Mouse (Mus musculus) CH12.LX (cell line): Measurements from ENCODE around the gene Ccdc134. TPM values are rescaled to one million over a fixed set of nuclear protein-coding genes. Genes with fewer than 3 reads are reported as not detected.

Source experiments
- DNase-seq: peaks from one replicate; pipeline ENCODE4 v3.0.0-alpha.2; 2013; ENCODE audit errors: extremely low read depth
- H3K27ac ChIP-seq: 2 replicates; pipeline ENCODE4 v1.5.1; 2012; ENCODE audit warnings: low read depth, mild to moderate bottlenecking, control low read depth, moderate library complexity; ENCODE audit not compliant: insufficient read depth
- H3K27me3 ChIP-seq: replicated peaks from 2 replicates; pipeline ENCODE3; 2012; ENCODE audit warnings: inconsistent platforms
- H3K36me3 ChIP-seq, 2 experiments: replicated peaks in 1 of 2; 2 replicates each; pipeline versions ENCODE3 to v1.6.1; 2012; ENCODE audit warnings: inconsistent platforms in 1 of 2, low read length in 1 of 2, mild to moderate bottlenecking in 1 of 2, mixed read lengths in 1 of 2, moderate library complexity in 1 of 2; ENCODE audit not compliant: control insufficient read depth in 1 of 2, insufficient read depth in 1 of 2
- H3K4me1 ChIP-seq, 2 experiments: 2 replicates each; pipeline ENCODE4 v1.6.1; 2012; ENCODE audit warnings: inconsistent platforms in 1 of 2, moderate library complexity in 1 of 2; ENCODE audit not compliant: insufficient read depth in 2 of 2, control insufficient read depth in 1 of 2
- H3K4me2 ChIP-seq: 2 replicates; pipeline ENCODE4 v1.6.1; 2012; ENCODE audit warnings: low read depth, mild to moderate bottlenecking, control low read depth; ENCODE audit not compliant: poor library complexity, insufficient read depth, severe bottlenecking
- H3K4me3 ChIP-seq, 3 experiments: fragments of 150-350 bp in 1 of 3; sonication (generic) in 1 of 3; replicated peaks in 1 of 3; 2 replicates each; pipeline versions ENCODE3 to v1.5.1; 2011 to 2012; ENCODE audit warnings: low read depth in 2 of 3, low read length in 2 of 3, mild to moderate bottlenecking in 2 of 3, moderate library complexity in 2 of 3, control low read depth in 1 of 3, improper control_type of control experiment in 1 of 3, inconsistent platforms in 1 of 3, mixed read lengths in 1 of 3; ENCODE audit not compliant: poor library complexity in 1 of 3
- H3K79me2 ChIP-seq: replicated peaks from 2 replicates; pipeline ENCODE4 v1.6.1; 2012; ENCODE audit warnings: mild to moderate bottlenecking, moderate library complexity; ENCODE audit not compliant: control insufficient read depth, poor library complexity, insufficient read depth, severe bottlenecking; ENCODE audit errors: extremely low read depth
- H3K9ac ChIP-seq: 2 replicates; pipeline ENCODE4 v1.6.1; 2012; ENCODE audit warnings: low read depth, mild to moderate bottlenecking, control low read depth, moderate library complexity; ENCODE audit not compliant: insufficient read depth
- H3K9me3 ChIP-seq: replicated peaks from 2 replicates; pipeline ENCODE3; 2012; ENCODE audit warnings: low read length, inconsistent platforms, mixed read lengths
- GABPA ChIP-seq: IDR thresholded peaks from 2 replicates; pipeline ENCODE4 v1.6.1; 2012; ENCODE audit warnings: low read depth, low read length, improper control_type of control experiment, inconsistent platforms; ENCODE audit not compliant: insufficient replicate concordance
- HCFC1 ChIP-seq: IDR thresholded peaks from 2 replicates; pipeline ENCODE4 v1.6.1; 2012; ENCODE audit warnings: low read depth, mild to moderate bottlenecking, inconsistent platforms, low read length, improper control_type of control experiment
- JUN ChIP-seq: IDR thresholded peaks from 2 replicates; pipeline ENCODE4 v1.6.1; 2011; ENCODE audit warnings: low read depth, mild to moderate bottlenecking, low read length, improper control_type of control experiment, moderate library complexity; ENCODE audit not compliant: insufficient read depth
- KAT2A ChIP-seq: IDR thresholded peaks from 2 replicates; pipeline ENCODE4 v1.6.1; 2012; ENCODE audit warnings: low read length, improper control_type of control experiment, inconsistent platforms; ENCODE audit not compliant: insufficient replicate concordance
- MAX ChIP-seq: IDR thresholded peaks from 2 replicates; pipeline ENCODE4 v1.6.1; 2011; ENCODE audit warnings: low read length, improper control_type of control experiment
- MYC ChIP-seq: IDR thresholded peaks from 2 replicates; pipeline ENCODE4 v1.6.1; 2011; ENCODE audit warnings: low read depth, mild to moderate bottlenecking, improper control_type of control experiment, low read length
- NRF1 ChIP-seq: IDR thresholded peaks from 2 replicates; pipeline ENCODE4 v1.6.1; 2014; ENCODE audit warnings: low read depth, mild to moderate bottlenecking, inconsistent platforms, low read length, improper control_type of control experiment, moderate library complexity
- PAX5 ChIP-seq: IDR thresholded peaks from 2 replicates; pipeline ENCODE4 v1.6.1; 2012; ENCODE audit warnings: low read length, inconsistent platforms, mixed read lengths
- RAD21 ChIP-seq: IDR thresholded peaks from 2 replicates; pipeline ENCODE4 v1.6.1; 2011; ENCODE audit warnings: low read depth, mild to moderate bottlenecking, low read length, improper control_type of control experiment, moderate library complexity
- RCOR1 ChIP-seq: conservative IDR thresholded peaks from 2 replicates; pipeline ENCODE4 v1.6.1; 2012; ENCODE audit warnings: low read depth, mild to moderate bottlenecking, inconsistent platforms, low read length, improper control_type of control experiment
- SIN3A ChIP-seq: IDR thresholded peaks from 2 replicates; pipeline ENCODE4 v1.6.1; 2012; ENCODE audit warnings: low read length, improper control_type of control experiment, inconsistent platforms
- TCF12 ChIP-seq: IDR thresholded peaks from 2 replicates; pipeline ENCODE4 v1.6.1; 2014; ENCODE audit warnings: low read depth, mild to moderate bottlenecking, inconsistent platforms, low read length, improper control_type of control experiment
- USF1 ChIP-seq: IDR thresholded peaks from 2 replicates; pipeline ENCODE4 v1.6.1; 2014; ENCODE audit warnings: low read depth, mild to moderate bottlenecking, inconsistent platforms, low read length, improper control_type of control experiment
- ZC3H11A ChIP-seq: IDR thresholded peaks from 2 replicates; pipeline ENCODE4 v1.6.1; 2012; ENCODE audit warnings: low read depth, mild to moderate bottlenecking, inconsistent platforms, low read length, improper control_type of control experiment
- ZKSCAN1 ChIP-seq: IDR thresholded peaks from 2 replicates; pipeline ENCODE4 v1.6.1; 2012; ENCODE audit warnings: low read depth, inconsistent platforms, low read length, improper control_type of control experiment, borderline replicate concordance
- ZMIZ1 ChIP-seq: IDR thresholded peaks from 2 replicates; pipeline ENCODE4 v1.6.1; 2012; ENCODE audit warnings: low read depth, mild to moderate bottlenecking, inconsistent platforms, low read length, improper control_type of control experiment
- dilution Hi-C: fragments of 300-500 bp; cut with MboI; formaldehyde crosslinking; loops from 2 replicates; pipeline ENCODE4 v1.14.3; 2020; ENCODE audit warnings: low sequenced_read_pairs; ENCODE audit not compliant: extremely low pct_unique_long_range_greater_than_20kb, extremely low pct_ligation_motif_present
- in situ Hi-C: fragments of 300-500 bp; cut with MboI; formaldehyde crosslinking; loops from 3 replicates; pipeline ENCODE4 v1.14.3; 2019; ENCODE audit warnings: low sequenced_read_pairs, low pct_ligation_motif_present, low pct_unique_long_range_greater_than_20kb, mixed read lengths
- polyA plus RNA-seq: library from polyadenylated mRNA; unstranded; fragments of >175 nt; gene quantifications from 2 replicates; pipeline ENCODE4 v1.2.1, GENCODE M21; 2012; ENCODE audit warnings: low read depth; ENCODE audit not compliant: insufficient read length
- total RNA-seq, 2 experiments: library from RNA; depleted of rRNA; stranded (reverse); fragments of 300-350 nt in 1 of 2; fragments of >200 nt in 1 of 2; gene quantifications; 2 replicates each; pipeline ENCODE4 v1.2.3; 2012 to 2014

The Ccdc134 gene
- total and polyA plus RNA-seq, 3 experiments, result 35.7 to 43.6 (median 37.1) TPM

DNA sequence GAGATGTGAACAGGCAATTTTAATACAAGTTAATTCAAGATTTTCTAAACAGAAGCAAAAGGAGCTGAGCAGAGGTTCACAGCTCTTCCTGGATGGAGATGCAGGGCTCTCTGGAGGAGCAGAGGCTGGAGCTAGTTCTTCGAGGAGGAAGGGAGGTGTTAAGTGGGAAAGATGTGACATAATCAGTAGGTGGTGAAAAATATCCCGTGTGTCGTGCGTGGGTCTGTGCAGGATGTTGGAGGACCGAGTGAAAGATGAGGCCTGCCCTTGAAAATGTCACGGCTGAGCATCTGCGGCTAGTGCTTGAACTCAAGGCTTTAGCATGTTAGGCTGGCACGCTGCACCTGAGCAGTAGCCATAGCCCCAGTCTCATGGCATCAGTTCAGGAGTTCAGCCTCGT is 42.1 kb upstream of the Ccdc134 start:
- Histone ChIP-seq H3K9me3 (no peaks in the 10 kb centered on the region), H3K79me2 (no peaks in the 10 kb centered on the region), H3K27me3 (peaks cover 43% of the 10 kb centered on the region), H3K27ac (no peak overlapping the region), H3K9ac (no peak overlapping the region), H3K4me3 (no peak overlapping the region), H3K4me1 (peaks cover 0 to 6% of the 10 kb centered on the region in 2 experiments; a peak in 2 of 4 replicates), H3K4me2 (no peak overlapping the region), H3K36me3 (no peaks in the 10 kb centered on the region)
- dilution Hi-C loops (no loop called here), in situ Hi-C loops (no loop called here)
- no peak for DNase-seq
- TF ChIP-seq ZC3H11A, result no peak
- no peak for TF ChIP-seq ZMIZ1
- no peak for TF ChIP-seq RCOR1
- no peak for TF ChIP-seq HCFC1
- no peak for TF ChIP-seq JUN
- TF ChIP-seq ZKSCAN1, result no peak
- TF ChIP-seq SIN3A, result no peak
- TF ChIP-seq MYC, result no peak
- no peak for TF ChIP-seq PAX5
- TF ChIP-seq USF1, result no peak
- no peak for TF ChIP-seq NRF1
- TF ChIP-seq RAD21, result no peak
- no peak for TF ChIP-seq MAX
- TF ChIP-seq GABPA, result no peak
- TF ChIP-seq TCF12, result no peak
- no peak for TF ChIP-seq KAT2A

DNA sequence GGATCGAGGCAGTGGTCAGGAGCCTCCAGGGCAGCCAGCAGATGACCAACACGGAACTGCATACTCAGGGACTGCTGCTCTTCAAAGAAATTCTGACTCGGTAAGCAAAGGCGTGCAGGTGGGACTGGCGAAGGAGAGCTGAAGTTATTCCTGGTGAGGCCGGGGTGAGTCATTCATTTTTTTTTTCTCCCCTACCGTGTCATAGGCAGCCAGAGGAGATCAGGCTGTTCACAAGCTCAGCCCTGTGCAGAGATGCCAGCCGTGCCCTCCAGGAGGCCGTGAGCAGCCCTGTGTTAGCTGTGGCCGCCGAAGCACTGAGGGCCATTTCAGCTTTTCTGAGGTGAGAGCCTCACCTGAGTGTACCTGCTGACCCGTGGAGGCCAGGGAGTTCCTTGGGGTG is 41.6 kb upstream of the Ccdc134 start:
- Histone ChIP-seq H3K27me3 (peaks cover 45% of the 10 kb centered on the region), H3K4me2 (no peak overlapping the region), H3K79me2 (no peaks in the 10 kb centered on the region), H3K9me3 (no peaks in the 10 kb centered on the region), H3K4me3 (no peak overlapping the region), H3K9ac (no peak overlapping the region), H3K4me1 (peaks cover 0 to 5% of the 10 kb centered on the region in 2 experiments; a peak in 2 of 4 replicates), H3K36me3 (no peaks in the 10 kb centered on the region), H3K27ac (no peak overlapping the region)
- no peak for DNase-seq
- in situ Hi-C loops (no loop called here), dilution Hi-C loops (no loop called here)
- no peak for TF ChIP-seq HCFC1
